Mouse (Mus musculus): ENCODE results near the gene Ring1. TPM values are rescaled to one million over a fixed set of nuclear protein-coding genes. Genes with fewer than 3 reads are reported as not detected.
A peak's percentile ranks its signal among the peaks of the same experiment; 100 is the strongest.

The Ring1 gene
- polyA plus RNA-seq, 2 experiments, result 1.2 to 9.7 TPM

DNA sequence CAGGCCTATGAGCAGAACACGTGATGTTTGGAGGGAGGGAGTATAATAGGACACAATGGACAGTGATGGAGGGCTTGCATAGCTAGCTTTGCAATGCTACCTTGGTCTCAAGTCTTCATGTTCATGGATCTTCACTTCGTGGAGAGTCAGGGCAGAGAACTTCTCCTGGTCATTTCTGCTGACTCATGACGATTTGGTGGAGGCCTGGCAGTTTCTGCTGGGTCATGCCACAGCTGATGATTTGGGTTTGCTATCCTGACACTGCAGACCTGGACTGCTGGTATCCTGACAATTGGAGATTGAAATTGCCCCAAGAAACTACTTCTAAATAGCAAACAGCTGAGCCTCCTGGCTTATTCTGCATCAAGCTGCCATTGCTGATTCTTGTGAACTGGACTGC lies 50.9 kb downstream of the Ring1 start:
- Histone ChIP-seq H3K27me3 (ENCODE audit: control insufficient read depth, insufficient read depth, low read length) (peaks cover 10% of the 10 kb centered on the region; the same call in 1 of the 2 replicates), H3K4me2 (ENCODE audit: low read depth) (no peak overlapping the region), H3K4me3 (ENCODE audit: insufficient read depth in 1 of 2, low read depth in 2 of 2, low read length in 2 of 2) (no peak overlapping the region), H3K4me1 (replicated peaks; ENCODE audit: control insufficient read depth in 2 of 2, insufficient read depth in 2 of 2, low read length in 1 of 2) (no peaks in the 10 kb centered on the region; a peak in 2 of 4 replicates), H3K27ac (no peak overlapping the region), H3K36me3 (replicated peaks; ENCODE audit: control insufficient read depth, insufficient read depth, low read depth) (no peaks in the 10 kb centered on the region), H3K9ac (replicated peaks) (no peak overlapping the region), H3K9me3 (ENCODE audit: control insufficient read depth, low read length) (no peaks in the 10 kb centered on the region)
- DNase-seq (ENCODE audit: low read depth in 3 of 3, low spot score in 3 of 3) (no peak), ATAC-seq (ENCODE audit: insufficient read depth) (no peak)
- TF ChIP-seq CTCF (IDR thresholded peaks at IDR 0.05; ENCODE audit: low read depth) (no peak), EP300 (IDR thresholded peaks at IDR 0.05; ENCODE audit: low read depth) (0 out of 2 replicates have a peak, but pooled peaks have one; percentile 35)
- 44% methylated on average over 3 of the region's 3 CpGs for WGBS (ENCODE audit: insufficient replicate concordance)

DNA sequence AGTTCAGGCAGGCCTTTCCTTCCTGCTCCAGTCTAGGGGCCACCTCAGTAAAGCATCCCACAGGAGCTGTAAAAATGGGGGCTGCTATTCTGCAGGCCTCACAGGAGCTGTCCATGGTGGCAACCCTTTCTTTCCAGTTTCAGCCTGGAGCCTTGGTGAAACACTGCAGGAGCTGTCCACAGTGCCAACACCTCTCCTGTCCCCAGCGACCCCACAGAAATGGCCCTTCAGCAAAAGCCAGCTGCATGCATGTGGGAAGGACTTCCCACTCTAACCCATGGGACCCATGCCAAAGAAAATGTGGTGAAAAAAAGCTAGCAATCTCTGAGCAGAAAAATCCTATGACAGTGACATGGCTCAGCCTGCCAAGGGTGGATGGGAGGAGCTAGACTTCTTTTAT lies 51.8 kb downstream of the Ring1 start:
- no peak for DNase-seq (ENCODE audit: low read depth in 3 of 3, low spot score in 3 of 3)
- no peak for ATAC-seq (ENCODE audit: insufficient read depth)

More for the DNA sequence above, 51.8 kb downstream of the Ring1 start:
- Histone ChIP-seq H3K9ac (replicated peaks) (no peak overlapping the region), H3K27ac (no peak overlapping the region), H3K4me1 (replicated peaks; ENCODE audit: control insufficient read depth in 2 of 2, insufficient read depth in 2 of 2, low read length in 1 of 2) (no peaks in the 10 kb centered on the region; a peak in 2 of 4 replicates), H3K27me3 (ENCODE audit: control insufficient read depth, insufficient read depth, low read length) (peaks cover 2% of the 10 kb centered on the region; the same call in 1 of the 2 replicates), H3K4me3 (ENCODE audit: insufficient read depth in 1 of 2, low read depth in 2 of 2, low read length in 2 of 2) (no peak overlapping the region), H3K9me3 (ENCODE audit: control insufficient read depth, low read length) (no peaks in the 10 kb centered on the region), H3K36me3 (replicated peaks; ENCODE audit: control insufficient read depth, insufficient read depth, low read depth) (no peaks in the 10 kb centered on the region), H3K4me2 (ENCODE audit: low read depth) (no peak overlapping the region)
- WGBS (ENCODE audit: insufficient replicate concordance), result 6% methylated on average over 1 of the region's 1 CpGs
- TF ChIP-seq EP300 (IDR thresholded peaks at IDR 0.05; ENCODE audit: low read depth) (no peak), CTCF (IDR thresholded peaks at IDR 0.05; ENCODE audit: low read depth) (no peak)

MicroRNA genes within 50 kb of the gene (microRNA counts, 519-probe panel; counts per million panel counts)
- microRNA mmu-miR-219, result 69.9 counts per million

Small RNAs within 50 kb of the gene (microRNA-seq; reads per million reads assigned to microRNA genes)
- gene Mir219a-1 (not detected), gene Mir219c (not detected)

Other genes starting within 250 kb of the Ring1 start
Only the 30 nearest of the 33 such genes appear.
- gene Kank3, start 214.2 kb downstream of the Ring1 start, polyA plus RNA-seq (2012; rRNA removed), result 7.1 and 7.6 TPM in 2 replicates
- gene Kank3, start 214.2 kb downstream of the Ring1 start, polyA plus RNA-seq (2014; fragmentation: Nextera tagmentation; extraction: Ambion mirVana), result 7.3 and 7.7 TPM in 2 replicates
- gene Rps28, start 200.1 kb downstream of the Ring1 start, polyA plus RNA-seq (2012; rRNA removed), result 593 and 901 TPM in 2 replicates
- 693 and 702 TPM in 2 replicates for gene Rps28, start 200.1 kb downstream of the Ring1 start, polyA plus RNA-seq (2014; fragmentation: Nextera tagmentation; extraction: Ambion mirVana)
- gene Ndufa7, start 200.1 kb downstream of the Ring1 start, polyA plus RNA-seq (2012; rRNA removed), result 146 and 149 TPM in 2 replicates
- gene Ndufa7, start 200.1 kb downstream of the Ring1 start, polyA plus RNA-seq (2014; fragmentation: Nextera tagmentation; extraction: Ambion mirVana), result 271 and 282 TPM in 2 replicates
- gene Cd320, start 181.6 kb downstream of the Ring1 start, polyA plus RNA-seq (2012; rRNA removed), result 5.2 and 6.7 TPM in 2 replicates
- gene Cd320, start 181.6 kb downstream of the Ring1 start, polyA plus RNA-seq (2014; fragmentation: Nextera tagmentation; extraction: Ambion mirVana), result 16.1 and 16.9 TPM in 2 replicates
- not detected in 2 replicates for gene Gm7029, start 150.8 kb downstream of the Ring1 start, polyA plus RNA-seq (2012; rRNA removed)
- not detected in 2 replicates for gene Gm7029, start 150.8 kb downstream of the Ring1 start, polyA plus RNA-seq (2014; fragmentation: Nextera tagmentation; extraction: Ambion mirVana)
- gene Kifc1, start 134.0 kb downstream of the Ring1 start, polyA plus RNA-seq (2012; rRNA removed), result 37.2 and 40.8 TPM in 2 replicates
- gene Kifc1, start 134.0 kb downstream of the Ring1 start, polyA plus RNA-seq (2014; fragmentation: Nextera tagmentation; extraction: Ambion mirVana), result 7.2 and 7.9 TPM in 2 replicates
- 0.36 and 0.44 TPM in 2 replicates for gene Platr17, start 119.5 kb downstream of the Ring1 start, polyA plus RNA-seq (2012; rRNA removed)
- 0.20 and 0.29 TPM in 2 replicates for gene Platr17, start 119.5 kb downstream of the Ring1 start, polyA plus RNA-seq (2014; fragmentation: Nextera tagmentation; extraction: Ambion mirVana)
- 11.1 and 14.7 TPM in 2 replicates for gene Daxx, start 115.3 kb downstream of the Ring1 start, polyA plus RNA-seq (2012; rRNA removed)
- 14.8 and 15.3 TPM in 2 replicates for gene Daxx, start 115.3 kb downstream of the Ring1 start, polyA plus RNA-seq (2014; fragmentation: Nextera tagmentation; extraction: Ambion mirVana)
- 10.4 and 10.6 TPM in 2 replicates for gene Tapbp, start 108.8 kb downstream of the Ring1 start, polyA plus RNA-seq (2012; rRNA removed)
- gene Tapbp, start 108.8 kb downstream of the Ring1 start, polyA plus RNA-seq (2014; fragmentation: Nextera tagmentation; extraction: Ambion mirVana), result 24.0 and 28.7 TPM in 2 replicates
- gene Zbtb22, start 108.8 kb downstream of the Ring1 start, polyA plus RNA-seq (2012; rRNA removed), result 10.6 and 12.1 TPM in 2 replicates
- gene Zbtb22, start 108.8 kb downstream of the Ring1 start, polyA plus RNA-seq (2014; fragmentation: Nextera tagmentation; extraction: Ambion mirVana), result 4.7 and 4.8 TPM in 2 replicates
- gene Rgl2, start 95.1 kb downstream of the Ring1 start, polyA plus RNA-seq (2012; rRNA removed), result 17.0 and 19.6 TPM in 2 replicates
- 4.9 and 5.9 TPM in 2 replicates for gene Rgl2, start 95.1 kb downstream of the Ring1 start, polyA plus RNA-seq (2014; fragmentation: Nextera tagmentation; extraction: Ambion mirVana)
- gene Pfdn6, start 84.3 kb downstream of the Ring1 start, polyA plus RNA-seq (2012; rRNA removed), result 36.8 and 62.4 TPM in 2 replicates
- 103 TPM in 2 replicates for gene Pfdn6, start 84.3 kb downstream of the Ring1 start, polyA plus RNA-seq (2014; fragmentation: Nextera tagmentation; extraction: Ambion mirVana)
- gene Wdr46, start 84.0 kb downstream of the Ring1 start, polyA plus RNA-seq (2012; rRNA removed), result 17.3 and 18.9 TPM in 2 replicates
- gene Wdr46, start 84.0 kb downstream of the Ring1 start, polyA plus RNA-seq (2014; fragmentation: Nextera tagmentation; extraction: Ambion mirVana), result 8.0 and 11.6 TPM in 2 replicates
- gene B3galt4, start 73.2 kb downstream of the Ring1 start, polyA plus RNA-seq (2012; rRNA removed), result 1.1 and 1.3 TPM in 2 replicates
- 1.1 and 1.8 TPM in 2 replicates for gene B3galt4, start 73.2 kb downstream of the Ring1 start, polyA plus RNA-seq (2014; fragmentation: Nextera tagmentation; extraction: Ambion mirVana)
- gene Vps52, start 68.9 kb downstream of the Ring1 start, polyA plus RNA-seq (2012; rRNA removed), result 17.4 and 18.7 TPM in 2 replicates
- 15.2 and 18.4 TPM in 2 replicates for gene Vps52, start 68.9 kb downstream of the Ring1 start, polyA plus RNA-seq (2014; fragmentation: Nextera tagmentation; extraction: Ambion mirVana)
- 829 and 1,098 TPM in 2 replicates for gene Rps18, start 68.7 kb downstream of the Ring1 start, polyA plus RNA-seq (2012; rRNA removed)
- 1,411 and 1,430 TPM in 2 replicates for gene Rps18, start 68.7 kb downstream of the Ring1 start, polyA plus RNA-seq (2014; fragmentation: Nextera tagmentation; extraction: Ambion mirVana)
- gene H2-K1, start 24.3 kb downstream of the Ring1 start, polyA plus RNA-seq (2012; rRNA removed), result 124 and 137 TPM in 2 replicates
- gene H2-K1, start 24.3 kb downstream of the Ring1 start, polyA plus RNA-seq (2014; fragmentation: Nextera tagmentation; extraction: Ambion mirVana), result 107 and 108 TPM in 2 replicates
- gene H2-Ke6, start 3.4 kb upstream of the Ring1 start, polyA plus RNA-seq (2012; rRNA removed), result 30.6 and 32.8 TPM in 2 replicates
- gene H2-Ke6, start 3.4 kb upstream of the Ring1 start, polyA plus RNA-seq (2014; fragmentation: Nextera tagmentation; extraction: Ambion mirVana), result 22.3 and 24.9 TPM in 2 replicates
- 27.0 and 28.1 TPM in 2 replicates for gene Slc39a7, start 7.0 kb upstream of the Ring1 start, polyA plus RNA-seq (2012; rRNA removed)
- 25.1 and 26.5 TPM in 2 replicates for gene Slc39a7, start 7.0 kb upstream of the Ring1 start, polyA plus RNA-seq (2014; fragmentation: Nextera tagmentation; extraction: Ambion mirVana)
- 15.2 and 16.5 TPM in 2 replicates for gene Rxrb, start 7.1 kb upstream of the Ring1 start, polyA plus RNA-seq (2012; rRNA removed)
- 6.0 and 7.2 TPM in 2 replicates for gene Rxrb, start 7.1 kb upstream of the Ring1 start, polyA plus RNA-seq (2014; fragmentation: Nextera tagmentation; extraction: Ambion mirVana)
- 0.22 and 0.55 TPM in 2 replicates for gene Col11a2, start 14.8 kb upstream of the Ring1 start, polyA plus RNA-seq (2012; rRNA removed)
- gene Col11a2, start 14.8 kb upstream of the Ring1 start, polyA plus RNA-seq (2014; fragmentation: Nextera tagmentation; extraction: Ambion mirVana), result 0.06 and 0.20 TPM in 2 replicates
- gene H2-Oa, start 67.7 kb upstream of the Ring1 start, polyA plus RNA-seq (2012; rRNA removed), result 0.45 and 0.51 TPM in 2 replicates
- gene H2-Oa, start 67.7 kb upstream of the Ring1 start, polyA plus RNA-seq (2014; fragmentation: Nextera tagmentation; extraction: Ambion mirVana), result 0.29 and 0.51 TPM in 2 replicates
- 2.5 and 3.1 TPM in 2 replicates for gene H2-DMa, start 94.9 kb upstream of the Ring1 start, polyA plus RNA-seq (2012; rRNA removed)
- gene H2-DMa, start 94.9 kb upstream of the Ring1 start, polyA plus RNA-seq (2014; fragmentation: Nextera tagmentation; extraction: Ambion mirVana), result 4.4 and 5.5 TPM in 2 replicates
- 46.8 and 48.7 TPM in 2 replicates for gene Brd2, start 98.0 kb upstream of the Ring1 start, polyA plus RNA-seq (2012; rRNA removed)
- gene Brd2, start 98.0 kb upstream of the Ring1 start, polyA plus RNA-seq (2014; fragmentation: Nextera tagmentation; extraction: Ambion mirVana), result 28.8 and 37.5 TPM in 2 replicates
- gene H2-DMb2, start 118.6 kb upstream of the Ring1 start, polyA plus RNA-seq (2012; rRNA removed), result 0.40 and 0.58 TPM in 2 replicates
- 0.13 and 0.33 TPM in 2 replicates for gene H2-DMb2, start 118.6 kb upstream of the Ring1 start, polyA plus RNA-seq (2014; fragmentation: Nextera tagmentation; extraction: Ambion mirVana)
- gene H2-DMb1, start 128.4 kb upstream of the Ring1 start, polyA plus RNA-seq (2012; rRNA removed), result 1.2 TPM in 2 replicates
- 0.79 and 0.86 TPM in 2 replicates for gene H2-DMb1, start 128.4 kb upstream of the Ring1 start, polyA plus RNA-seq (2014; fragmentation: Nextera tagmentation; extraction: Ambion mirVana)
- gene Tap1, start 162.9 kb upstream of the Ring1 start, polyA plus RNA-seq (2012; rRNA removed), result 1.9 TPM in 2 replicates
- 2.0 and 2.5 TPM in 2 replicates for gene Tap1, start 162.9 kb upstream of the Ring1 start, polyA plus RNA-seq (2014; fragmentation: Nextera tagmentation; extraction: Ambion mirVana)
- gene Psmb9, start 163.1 kb upstream of the Ring1 start, polyA plus RNA-seq (2012; rRNA removed), result 3.8 and 5.8 TPM in 2 replicates
- 6.0 and 7.5 TPM in 2 replicates for gene Psmb9, start 163.1 kb upstream of the Ring1 start, polyA plus RNA-seq (2014; fragmentation: Nextera tagmentation; extraction: Ambion mirVana)
- 9.5 and 11.8 TPM in 2 replicates for gene Psmb8, start 173.0 kb upstream of the Ring1 start, polyA plus RNA-seq (2012; rRNA removed)
- 18.8 and 21.7 TPM in 2 replicates for gene Psmb8, start 173.0 kb upstream of the Ring1 start, polyA plus RNA-seq (2014; fragmentation: Nextera tagmentation; extraction: Ambion mirVana)
- 2.1 and 2.9 TPM in 2 replicates for gene Tap2, start 178.8 kb upstream of the Ring1 start, polyA plus RNA-seq (2012; rRNA removed)
- 3.1 and 4.9 TPM in 2 replicates for gene Tap2, start 178.8 kb upstream of the Ring1 start, polyA plus RNA-seq (2014; fragmentation: Nextera tagmentation; extraction: Ambion mirVana)

All from liver, embryonic 14.5 days (tissue).